Mouse (Mus musculus) heart, postnatal 0 days (tissue): ENCODE measurements at regions not wholly inside any gene's neighbourhood (a gene's known extent, or its start where the extent isn't known, plus 50 kb on each side); places are given as distances from the start of the nearest gene placed in this dataset.
A peak's percentile ranks its signal among the peaks of the same experiment; 100 is the strongest.

Experiments used
- ATAC-seq: fragments of 200-750 bp; cut with Nextera tagmentation; 2 replicates; pipeline ENCODE4 v1.8.0; 2017; ENCODE audit warnings: low read depth, moderate number of reproducible peaks, moderate library complexity; ENCODE audit not compliant: insufficient read depth
- DNase-seq: peaks from one replicate; pipeline ENCODE4 v3.0.0-alpha.2; 2016; ENCODE audit warnings: low spot score
- H3K27ac ChIP-seq: fragments of 300-500 bp; sonication (generic); 2 replicates; pipeline ENCODE4 v1.5.1; 2014; ENCODE audit warnings: low read depth, mild to moderate bottlenecking
- H3K27me3 ChIP-seq: fragments of 300-500 bp; sonication (generic); 2 replicates; pipeline ENCODE4 v1.6.1; 2014; ENCODE audit warnings: low read length, mixed read lengths; ENCODE audit not compliant: control insufficient read depth, insufficient read depth
- H3K36me3 ChIP-seq: fragments of 300-500 bp; sonication (generic); replicated peaks from 2 replicates; pipeline ENCODE4 v1.6.1; 2014; ENCODE audit warnings: low read length, mixed read lengths; ENCODE audit not compliant: control insufficient read depth, insufficient read depth
- H3K4me1 ChIP-seq: fragments of 300-500 bp; sonication (generic); 2 replicates; pipeline ENCODE4 v1.6.1; 2014; ENCODE audit warnings: antibody characterized with exemption; ENCODE audit not compliant: control insufficient read depth, insufficient read depth
- H3K4me2 ChIP-seq: fragments of 300-500 bp; sonication (generic); 2 replicates; pipeline ENCODE4 v1.6.1; 2014; ENCODE audit warnings: low read depth, mild to moderate bottlenecking, low read length, moderate library complexity
- H3K4me3 ChIP-seq: fragments of 300-500 bp; sonication (generic); 2 replicates; pipeline ENCODE4 v1.5.1; 2014; ENCODE audit warnings: low read depth, low read length
- H3K9ac ChIP-seq: fragments of 300-500 bp; sonication (generic); replicated peaks from 2 replicates; pipeline ENCODE4 v1.6.1; 2014; ENCODE audit warnings: low read depth, low read length, mixed read lengths
- H3K9me3 ChIP-seq: fragments of 300-500 bp; sonication (generic); replicated peaks from 2 replicates; pipeline ENCODE4 v1.6.1; 2016; ENCODE audit warnings: low read length; ENCODE audit not compliant: control insufficient read depth
- CTCF ChIP-seq: IDR thresholded peaks from 2 replicates; pipeline ENCODE4 v1.5.1; 2016; ENCODE audit warnings: antibody characterized with exemption, control low read depth, low read depth
- EP300 ChIP-seq: IDR thresholded peaks from 2 replicates; pipeline ENCODE4 v1.6.1; 2016; ENCODE audit warnings: antibody characterized with exemption, low read depth
- WGBS: fragments of 180-500 bp; shearing (Covaris S2); extraction: QIAGEN DNeasy Blood & Tissue Kit; methylation state at CpG from one replicate; pipeline ENCODE4 v1.1.7; 2014; 5-methylcytosine and 5-hydroxymethylcytosine counted together

DNA sequence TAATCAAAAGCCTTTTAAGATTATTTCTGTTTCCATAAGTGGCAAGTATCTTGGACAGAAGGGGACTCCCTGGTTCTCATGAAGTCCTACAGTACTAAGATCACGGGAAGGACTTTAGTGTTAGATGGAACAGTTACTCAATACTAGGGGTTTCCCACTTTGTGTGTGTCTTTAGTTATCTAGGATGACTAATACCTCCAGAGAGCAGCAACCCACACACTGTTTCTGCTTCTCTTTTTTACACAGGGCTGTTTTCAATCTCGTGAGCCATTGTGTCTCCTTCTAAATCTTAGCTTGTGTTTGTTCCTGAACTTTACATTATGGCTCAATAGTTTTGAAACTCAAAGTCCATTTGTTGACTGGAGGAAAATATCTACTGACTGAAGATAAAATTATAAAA is 496.5 kb upstream of the Impg1 start:
- no peaks in the 10 kb centered on the region for H3K9me3 ChIP-seq
- H3K9ac ChIP-seq, result no peak overlapping the region
- no peak overlapping the region for H3K4me2 ChIP-seq
- ATAC-seq, result no peak
- 67% methylated on average over 2 of the region's 2 CpGs for WGBS
- H3K27ac ChIP-seq, result no peak overlapping the region
- TF ChIP-seq CTCF (no peak), EP300 (no peak)
- DNase-seq, result no peak
- H3K27me3 ChIP-seq, result no peaks in the 10 kb centered on the region
- H3K4me1 ChIP-seq, result no peaks in the 10 kb centered on the region
- H3K36me3 ChIP-seq, result no peaks in the 10 kb centered on the region
- no peak overlapping the region for H3K4me3 ChIP-seq

DNA sequence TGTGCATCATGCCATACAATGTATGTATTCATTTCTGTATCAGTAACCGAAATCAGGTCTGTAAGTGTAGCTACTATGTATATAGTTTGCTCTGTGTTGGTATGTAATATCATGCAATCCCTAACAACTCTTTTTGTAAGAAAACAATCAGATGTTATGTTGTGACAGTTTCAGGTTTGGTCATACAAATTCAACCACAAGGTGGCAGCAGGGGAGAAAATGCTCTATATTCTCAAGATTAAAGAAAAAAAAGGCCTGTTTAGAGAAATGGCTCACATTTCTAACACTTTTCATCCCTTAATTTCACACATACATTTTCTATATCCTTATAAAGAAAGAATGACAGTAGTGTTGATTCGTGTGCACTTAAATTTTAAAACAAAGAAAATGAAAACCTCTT is 477.7 kb upstream of the Impg1 start:
- Histone ChIP-seq H3K4me1 (no peaks in the 10 kb centered on the region), H3K4me3 (no peak overlapping the region)
- TF ChIP-seq CTCF, result peak; percentile 45
- TF ChIP-seq EP300, result no peak

DNA sequence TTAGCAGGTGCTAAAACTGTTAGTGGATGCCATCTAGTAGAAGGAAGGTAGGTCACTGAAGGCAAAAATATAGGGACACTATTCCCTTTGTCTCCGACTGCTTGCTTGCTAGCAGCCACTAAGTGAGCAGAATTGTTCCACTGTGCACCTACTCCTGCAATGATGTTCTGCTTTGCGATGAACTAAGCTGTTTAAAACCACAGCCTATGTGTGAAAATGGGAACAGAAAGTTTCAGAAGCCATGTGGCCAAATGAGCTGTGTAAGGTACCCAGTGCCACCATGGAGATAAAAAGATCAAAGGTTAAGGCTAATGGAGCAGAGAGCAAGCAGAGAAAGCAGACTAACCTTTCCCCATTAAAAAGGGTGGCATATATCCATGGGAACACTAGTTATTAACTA is 476.1 kb upstream of the Impg1 start:
- ATAC-seq (no peak), DNase-seq (no peak)
- no peaks in the 10 kb centered on the region for H3K4me1 ChIP-seq
- H3K4me2 ChIP-seq, result no peak overlapping the region
- 71% methylated on average over 2 of the region's 2 CpGs for WGBS
- no peak for TF ChIP-seq EP300
- no peak for TF ChIP-seq CTCF
- no peak overlapping the region for H3K27ac ChIP-seq
- H3K36me3 ChIP-seq, result no peaks in the 10 kb centered on the region
- no peak overlapping the region for H3K4me3 ChIP-seq
- no peaks in the 10 kb centered on the region for H3K27me3 ChIP-seq
- no peak overlapping the region for H3K9ac ChIP-seq
- no peaks in the 10 kb centered on the region for H3K9me3 ChIP-seq

More for the DNA sequence above, 477.7 kb upstream of the Impg1 start:
- H3K36me3 ChIP-seq, result no peaks in the 10 kb centered on the region
- no peaks in the 10 kb centered on the region for H3K9me3 ChIP-seq
- ATAC-seq (no peak), DNase-seq (no peak)
- H3K27ac ChIP-seq, result no peak overlapping the region
- WGBS, result 55% methylated on average over 2 of the region's 2 CpGs
- H3K4me2 ChIP-seq, result no peak overlapping the region
- no peak overlapping the region for H3K9ac ChIP-seq
- no peaks in the 10 kb centered on the region for H3K27me3 ChIP-seq

DNA sequence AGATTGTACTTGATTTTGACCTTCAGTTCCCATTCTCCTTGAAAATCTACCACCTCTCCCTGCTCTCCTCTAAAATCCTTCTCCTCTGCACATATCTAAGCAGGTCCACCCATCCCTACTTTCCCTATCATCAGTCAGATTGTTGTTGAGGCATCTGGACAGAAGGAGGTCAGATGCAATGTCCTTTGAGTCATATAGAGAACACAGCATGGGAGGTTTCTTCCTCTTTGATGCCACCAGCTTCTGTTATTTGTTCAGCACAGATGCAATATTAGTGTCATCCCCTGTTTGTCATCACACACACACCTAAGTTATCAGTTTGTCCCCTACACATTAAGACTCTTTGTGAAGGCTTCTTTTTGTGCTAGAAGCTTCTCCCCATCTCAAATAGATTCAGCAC is 473.0 kb upstream of the Impg1 start:
- H3K9me3 ChIP-seq, result no peaks in the 10 kb centered on the region
- no peak overlapping the region for H3K4me3 ChIP-seq
- TF ChIP-seq CTCF (no peak), EP300 (no peak)
- H3K36me3 ChIP-seq, result no peaks in the 10 kb centered on the region
- no peak overlapping the region for H3K4me2 ChIP-seq
- no peak overlapping the region for H3K27ac ChIP-seq
- H3K27me3 ChIP-seq, result no peaks in the 10 kb centered on the region
- no peak for DNase-seq
- H3K9ac ChIP-seq, result no peak overlapping the region
- no peak for ATAC-seq
- no peaks in the 10 kb centered on the region for H3K4me1 ChIP-seq

DNA sequence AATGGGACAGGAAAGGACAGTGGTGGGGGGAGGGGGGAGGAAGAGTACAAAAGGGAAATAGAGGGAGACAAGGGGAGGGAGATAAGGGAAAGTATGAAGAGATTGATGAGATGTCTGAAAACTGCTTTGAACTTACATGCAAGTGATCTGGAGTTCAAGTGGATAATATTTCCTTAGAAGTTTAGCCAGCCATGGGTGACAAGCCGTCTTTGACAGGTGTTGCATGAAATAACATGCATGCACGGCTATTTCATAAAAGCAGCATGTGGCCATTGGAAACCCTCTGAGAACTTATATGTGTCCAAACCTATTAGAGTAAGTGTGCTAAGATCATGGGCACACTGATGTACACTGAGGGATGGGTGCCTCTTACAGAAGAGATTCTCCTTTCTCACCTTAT is 465.3 kb upstream of the Impg1 start:
- Histone ChIP-seq H3K9me3 (no peaks in the 10 kb centered on the region), H3K4me1 (no peaks in the 10 kb centered on the region), H3K27me3 (no peaks in the 10 kb centered on the region), H3K4me2 (no peak overlapping the region), H3K4me3 (no peak overlapping the region), H3K36me3 (no peaks in the 10 kb centered on the region), H3K9ac (no peak overlapping the region), H3K27ac (no peak overlapping the region)
- ATAC-seq (no peak), DNase-seq (no peak)
- WGBS, result 56% methylated on average over 2 of the region's 2 CpGs
- no peak for TF ChIP-seq EP300
- no peak for TF ChIP-seq CTCF

- no peak overlapping the region for H3K4me2 ChIP-seq
- no peak overlapping the region for H3K4me3 ChIP-seq
- no peak overlapping the region for H3K9ac ChIP-seq
- ATAC-seq (no peak), DNase-seq (no peak)
- no peaks in the 10 kb centered on the region for H3K27me3 ChIP-seq
- H3K36me3 ChIP-seq, result no peaks in the 10 kb centered on the region
- H3K27ac ChIP-seq, result no peak overlapping the region
- H3K4me1 ChIP-seq, result no peaks in the 10 kb centered on the region
- H3K9me3 ChIP-seq, result 0 out of 2 replicates have a peak, but pooled peaks cover 5% of the 10 kb centered on the region
- TF ChIP-seq CTCF (no peak), EP300 (no peak)
- 84% methylated on average over 1 of the region's 1 CpGs for WGBS
Measured at GRCm38 (mm10) chr9:80920304-80920703, 455.0 kb upstream of the Impg1 start.
